Mouse (Mus musculus): ENCODE measurements around the gene Kif1c. TPM values are rescaled to one million over a fixed set of nuclear protein-coding genes. Genes with fewer than 3 reads are reported as not detected.
A peak's percentile ranks its signal among the peaks of the same experiment; 100 is the strongest.

The Kif1c gene
- total and polyA plus RNA-seq, 3 experiments: 19.8 to 21.7 TPM; not detected in 1

GRCm38 (mm10) chr11:70652029-70652883 lies 48.1 kb upstream of the Kif1c start:
- Histone ChIP-seq H3K79me2 (ENCODE audit: control insufficient read depth, insufficient read depth, low read length, poor library complexity) (peaks cover 76% of the 10 kb centered on the region), H3K9me3 (replicated peaks; ENCODE audit: insufficient read depth, low read length) (no peaks in the 10 kb centered on the region), H3K27ac (ENCODE audit: control insufficient read depth, low read depth, low read length) (peak overlapping the region; percentile 73), H3K9ac (ENCODE audit: control insufficient read depth, low read depth, low read length, poor library complexity, severe bottlenecking) (peak overlapping the region; percentile 99), H3K36me3 (ENCODE audit: control insufficient read depth in 1 of 2, insufficient read depth in 2 of 2, low read length in 2 of 2) (peaks cover 17 to 52% of the 10 kb centered on the region in 2 experiments), H3K4me3 (ENCODE audit: control insufficient read depth in 1 of 2, insufficient read depth in 1 of 2, low read depth in 2 of 2, low read length in 2 of 2) (peak overlapping the region; percentile 96 to 98), H3K4me1 (ENCODE audit: control insufficient read depth in 1 of 2, insufficient read depth in 2 of 2, low read length in 2 of 2) (peaks cover 14 to 49% of the 10 kb centered on the region in 2 experiments), H3K27me3 (ENCODE audit: control insufficient read depth in 1 of 2, insufficient read depth in 2 of 2, low read length in 2 of 2) (no peaks in the 10 kb centered on the region)
- DNase-seq (ENCODE audit: low read depth, low spot score): peak; percentile 55
- TF ChIP-seq TAL1 (IDR thresholded peaks at IDR 0.05; ENCODE audit: low read length): no peak
- no peak for TF ChIP-seq SMC3 (IDR thresholded peaks at IDR 0.05; ENCODE audit: low read depth, low read length)
- TF ChIP-seq CHD1 (IDR thresholded peaks at IDR 0.05; ENCODE audit: low read depth, low read length): no peak
- no peak for TF ChIP-seq E2F4 (IDR thresholded peaks at IDR 0.05; ENCODE audit: borderline replicate concordance, low read depth, low read length)
- no peak for TF ChIP-seq NRF1 (IDR thresholded peaks at IDR 0.05; ENCODE audit: insufficient read depth, low read depth, low read length, poor library complexity, severe bottlenecking)
- no peak for TF ChIP-seq BHLHE40 (IDR thresholded peaks at IDR 0.05; ENCODE audit: borderline replicate concordance, low read depth, low read length)
- TF ChIP-seq KAT2A (conservative IDR thresholded peaks at IDR 0.05; ENCODE audit: low read depth, low read length): no peak
- TF ChIP-seq USF2 (IDR thresholded peaks at IDR 0.05; ENCODE audit: borderline replicate concordance in 1 of 2, insufficient read depth in 1 of 2, low read depth in 1 of 2, low read length in 2 of 2): no peak
- no peak for TF ChIP-seq ZNF384 (IDR thresholded peaks at IDR 0.05; ENCODE audit: low read depth, low read length)
- TF ChIP-seq ETS1 (IDR thresholded peaks at IDR 0.05; ENCODE audit: low read depth, low read length): peak; percentile 85
- no peak for TF ChIP-seq USF1 (IDR thresholded peaks at IDR 0.05; ENCODE audit: low read depth, low read length)
- no peak; the same call in 1 of the 2 replicates for TF ChIP-seq MXI1 (IDR thresholded peaks at IDR 0.05; ENCODE audit: low read depth, low read length)
- TF ChIP-seq RCOR1 (IDR thresholded peaks at IDR 0.05; ENCODE audit: low read depth, low read length): no peak
- TF ChIP-seq JUND (IDR thresholded peaks at IDR 0.05; ENCODE audit: low read depth, low read length): no peak
- TF ChIP-seq SIN3A (IDR thresholded peaks at IDR 0.05; ENCODE audit: low read length): peak; percentile 57
- TF ChIP-seq GABPA (IDR thresholded peaks at IDR 0.05; ENCODE audit: low read depth, low read length): no peak
- no peak; the same call in 1 of the 2 replicates for TF ChIP-seq ZMIZ1 (IDR thresholded peaks at IDR 0.05; ENCODE audit: low read depth, low read length)
- no peak for TF ChIP-seq MAZ (IDR thresholded peaks at IDR 0.05; ENCODE audit: low read depth, low read length)
- TF ChIP-seq EP300 (IDR thresholded peaks at IDR 0.05; ENCODE audit: low read depth in 1 of 2, low read length in 2 of 2): no peak; a peak in 1 of 4 replicates
- peak; percentile 3; the same call in 1 of the 2 replicates for TF ChIP-seq CHD2 (IDR thresholded peaks at IDR 0.05; ENCODE audit: low read length)
- no peak for TF ChIP-seq MYB (IDR thresholded peaks at IDR 0.05; ENCODE audit: low read depth, low read length)
- no peak for TF ChIP-seq MAX (IDR thresholded peaks at IDR 0.05; ENCODE audit: low read length)
- TF ChIP-seq MEF2A (IDR thresholded peaks at IDR 0.05; ENCODE audit: extremely low read depth, insufficient replicate concordance, low read depth, low read length, poor library complexity, severe bottlenecking): no peak
- TF ChIP-seq POLR2AphosphoS2 (IDR thresholded peaks at IDR 0.05; ENCODE audit: low read length): peak; percentile 21; the same call in 1 of the 2 replicates
- no peak for TF ChIP-seq TCF12 (IDR thresholded peaks at IDR 0.05; ENCODE audit: low read depth, low read length)
- no peak for TF ChIP-seq ELF1 (IDR thresholded peaks at IDR 0.05; ENCODE audit: low read depth, low read length)
